Mouse (Mus musculus) spleen, postnatal 4 days (tissue): ENCODE results near the gene Acsm1.

ENCODE experiments used
- DNase-seq, 2 experiments: peaks; one replicate each; pipeline ENCODE4 v3.0.0; 2022; ENCODE audit warnings: low spot score in 2 of 2

The Acsm1 gene

DNA sequence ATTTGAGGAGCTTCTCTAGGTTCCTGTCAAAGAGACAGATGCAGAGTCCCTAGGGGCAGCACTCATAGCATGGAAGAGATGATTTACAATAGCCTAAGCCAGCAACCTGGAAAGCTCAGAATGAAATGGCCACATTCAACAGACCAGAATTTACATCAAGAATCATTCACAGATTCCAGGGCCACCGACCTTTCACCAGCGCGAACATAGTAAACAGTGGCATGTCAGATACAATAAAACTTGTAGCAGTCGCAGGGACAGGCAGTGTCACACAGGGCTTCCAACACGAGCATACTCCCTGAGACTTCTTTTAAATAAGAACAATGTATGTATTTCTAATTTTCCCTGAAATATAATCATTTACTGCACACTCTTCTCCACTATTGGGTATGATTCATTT lies 63.6 kb downstream of the Acsm1 start:
- DNase-seq, result no peak

- DNase-seq, result no peak
Observed at GRCm38 (mm10) chr7:119670925-119671324, 64.1 kb downstream of the Acsm1 start.

DNA sequence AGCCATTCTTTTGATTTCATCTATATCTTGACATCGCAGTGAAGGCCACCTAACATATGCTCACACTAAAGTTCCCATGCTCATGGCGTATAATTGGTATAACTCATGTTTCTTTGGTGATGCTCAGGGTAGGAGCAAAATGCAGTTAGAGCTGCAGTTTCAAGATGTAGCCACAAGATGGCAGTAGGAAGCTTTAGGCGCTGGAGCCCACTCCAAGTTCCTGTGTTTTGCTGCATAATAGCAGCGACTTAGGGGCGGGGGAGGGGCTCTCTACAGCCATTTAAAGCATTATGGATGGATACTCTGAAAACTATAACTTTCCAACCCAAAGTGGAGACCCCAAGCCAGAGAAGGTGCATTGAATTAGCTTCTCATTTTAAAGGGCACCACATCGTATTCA lies 66.6 kb downstream of the Acsm1 start:
- DNase-seq, result no peak

- no peak for DNase-seq
Observed at GRCm38 (mm10) chr7:119680107-119680506, 73.3 kb downstream of the Acsm1 start.

- DNase-seq, result no peak
Observed at GRCm38 (mm10) chr7:119682699-119683098, 75.9 kb downstream of the Acsm1 start.

DNA sequence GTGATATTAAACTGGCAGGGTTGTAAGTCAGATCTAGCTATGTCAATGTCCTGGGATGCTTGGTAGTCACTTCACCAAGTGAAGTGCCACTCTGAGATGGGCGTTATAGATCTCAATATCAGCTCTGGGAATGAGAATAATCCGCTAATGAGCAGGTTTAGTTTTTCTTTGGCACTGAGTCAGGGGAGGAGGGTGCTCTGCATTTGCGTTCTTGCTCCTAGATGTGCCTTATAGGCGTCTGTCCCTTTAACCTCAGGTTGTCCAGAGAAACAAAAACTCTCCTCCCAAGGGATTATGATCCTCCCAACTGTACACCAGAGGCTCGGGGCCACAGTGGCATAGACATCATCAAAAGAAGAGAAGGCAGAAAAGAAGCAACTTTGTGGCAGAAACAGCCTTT lies 82.9 kb downstream of the Acsm1 start, which contains the start of gene Acsm4:
TSS of gene Acsm4 (plus strand) at position 301 of the 400 bp plus-strand sequence.
- no peak for DNase-seq

DNA sequence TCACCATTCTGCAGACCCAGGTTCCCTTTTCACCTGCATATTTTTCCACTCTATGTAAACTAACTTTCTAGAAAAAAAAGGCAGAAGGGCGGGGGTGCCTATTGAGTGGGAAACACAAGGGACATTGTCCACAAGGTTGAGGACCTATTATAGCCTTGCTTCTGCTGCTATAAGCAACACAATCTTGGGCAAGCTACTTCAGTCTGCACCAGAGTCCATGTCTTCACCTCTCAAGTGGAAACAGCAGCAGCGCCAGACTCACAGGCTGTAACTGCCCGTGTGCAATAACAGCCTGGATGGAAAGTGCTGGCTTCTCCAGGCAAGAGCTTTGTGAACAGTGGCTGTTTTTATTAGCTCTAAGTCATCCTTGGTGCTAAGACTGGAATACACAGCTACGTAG lies 85.5 kb downstream of the Acsm1 start:
- no peak for DNase-seq

DNA sequence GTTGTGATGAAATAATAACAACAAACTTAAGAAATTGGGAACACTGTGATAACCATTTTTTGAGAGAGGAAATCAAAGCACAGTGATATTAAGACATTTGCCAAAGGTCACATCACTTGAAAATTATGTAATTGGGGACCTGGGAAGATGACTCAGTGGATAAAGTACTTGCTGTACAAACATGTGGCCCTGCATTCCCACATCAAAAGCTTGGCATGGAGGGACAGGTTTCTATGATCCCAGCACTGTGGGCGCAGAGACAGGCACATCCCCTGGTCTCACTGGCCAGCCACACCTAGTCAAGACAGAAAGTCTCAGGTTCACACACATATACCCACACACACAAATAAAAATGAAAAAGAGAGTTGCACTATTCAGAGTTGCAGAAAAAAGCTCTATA lies 88.1 kb downstream of the Acsm1 start:
- DNase-seq, result no peak
